Mouse (Mus musculus) liver, postnatal 0 days (tissue): ENCODE measurements around the gene Syn3. TPM values are rescaled to one million over a fixed set of nuclear protein-coding genes. Genes with fewer than 3 reads are reported as not detected.
"Not testable (repeated sequence)": the region's sequence is repeated elsewhere in the genome, so short reads cannot be mapped to it uniquely, and the experiment has no call there.

Experiments used
- ATAC-seq: fragments of 200-750 bp; cut with Nextera tagmentation; 2 replicates; pipeline ENCODE4 v1.8.0; 2017; ENCODE audit warnings: mild to moderate bottlenecking, moderate library complexity
- DNase-seq: peaks from one replicate; pipeline ENCODE4 v3.0.0-alpha.2; 2016
- H3K27ac ChIP-seq: fragments of 300-500 bp; sonication (generic); 2 replicates; pipeline ENCODE4 v1.5.1; 2014; ENCODE audit warnings: antibody characterized with exemption, moderate library complexity, mild to moderate bottlenecking, low read depth
- H3K27me3 ChIP-seq: fragments of 300-500 bp; sonication (generic); 2 replicates; pipeline ENCODE4 v1.6.1; 2014; ENCODE audit warnings: low read length, control low read depth, mixed read lengths; ENCODE audit not compliant: insufficient read depth
- H3K36me3 ChIP-seq: fragments of 300-500 bp; sonication (generic); replicated peaks from 2 replicates; pipeline ENCODE4 v1.6.1; 2014; ENCODE audit warnings: mild to moderate bottlenecking, control low read depth, low read length, moderate library complexity, mixed read lengths; ENCODE audit not compliant: insufficient read depth
- H3K4me1 ChIP-seq: fragments of 300-500 bp; sonication (generic); 2 replicates; pipeline ENCODE4 v1.6.1; 2014; ENCODE audit warnings: antibody characterized with exemption, mild to moderate bottlenecking, control low read depth; ENCODE audit not compliant: insufficient read depth
- H3K4me2 ChIP-seq: fragments of 300-500 bp; sonication (generic); 2 replicates; pipeline ENCODE4 v1.6.1; 2014; ENCODE audit warnings: low read depth, mild to moderate bottlenecking, low read length, moderate library complexity, mixed read lengths
- H3K4me3 ChIP-seq: fragments of 300-500 bp; sonication (generic); 2 replicates; pipeline ENCODE4 v1.5.1; 2014; ENCODE audit warnings: low read depth, low read length
- H3K9ac ChIP-seq: fragments of 300-500 bp; sonication (generic); replicated peaks from 2 replicates; pipeline ENCODE4 v1.6.1; 2014; ENCODE audit warnings: mild to moderate bottlenecking, moderate library complexity
- H3K9me3 ChIP-seq: fragments of 300-500 bp; sonication (generic); 2 replicates; pipeline ENCODE4 v1.6.1; 2016; ENCODE audit warnings: mild to moderate bottlenecking, control low read depth, low read length, mixed read lengths
- CTCF ChIP-seq: sonication (generic); IDR thresholded peaks from 2 replicates; pipeline ENCODE4 v1.5.1; 2016; ENCODE audit warnings: antibody characterized with exemption, low read depth
- EP300 ChIP-seq: IDR thresholded peaks from 2 replicates; pipeline ENCODE4 v1.6.1; 2016; ENCODE audit warnings: antibody characterized with exemption, low read depth, mild to moderate bottlenecking
- WGBS: fragments of 180-500 bp; shearing (Covaris S2); extraction: QIAGEN DNeasy Blood & Tissue Kit; methylation state at CpG from one replicate; pipeline ENCODE4 v1.1.7; 2014; ENCODE audit not compliant: insufficient replicate concordance; 5-methylcytosine and 5-hydroxymethylcytosine counted together
- polyA plus RNA-seq: library from polyadenylated mRNA; unstranded; fragments of >200 nt; fragmentation: Nextera tagmentation; extraction: Ambion mirVana; gene quantifications from 2 replicates; pipeline ENCODE4 v1.2.1, GENCODE M21; 2015

Syn3 gene
- polyA plus RNA-seq, 1 experiment from 2014 or later = 0.25 TPM

DNA sequence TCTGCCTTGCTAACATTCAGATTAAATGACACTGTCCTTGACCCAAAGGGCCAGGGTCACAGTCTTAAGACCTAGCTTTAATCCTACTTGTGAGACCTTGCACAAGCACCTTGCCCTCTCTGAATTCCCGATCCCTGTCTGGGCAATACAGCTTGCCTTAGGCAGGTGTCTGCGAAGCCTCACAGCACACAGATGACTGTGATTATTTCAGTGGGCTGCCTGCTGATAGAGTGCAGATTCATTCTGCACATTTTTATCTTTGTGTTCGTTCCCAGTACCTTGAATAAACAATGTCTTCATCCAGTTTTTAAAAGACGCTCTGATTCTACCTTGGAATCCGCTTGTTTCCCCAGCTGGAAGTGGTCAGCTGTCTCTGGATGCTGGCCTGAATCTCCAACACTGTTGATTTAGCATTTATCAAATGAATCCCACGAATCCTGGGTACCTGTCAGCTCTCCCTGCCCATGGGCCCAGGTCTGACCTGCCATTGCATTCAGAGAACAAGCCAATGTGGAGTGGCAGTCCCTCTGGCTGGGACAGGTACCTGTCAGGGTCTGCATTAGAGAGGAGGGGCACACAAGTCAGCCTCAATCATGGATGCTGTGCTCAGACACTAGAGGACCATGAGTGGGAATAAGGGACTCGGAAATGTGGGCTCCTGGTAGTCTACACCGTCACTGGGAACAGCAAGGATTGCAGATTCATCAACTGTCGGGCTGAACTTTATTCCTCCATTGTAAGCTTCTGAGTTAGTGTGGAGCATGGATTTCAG, 117.4 kb downstream of the Syn3 start:
- no peaks in the 10 kb centered on the region for H3K36me3 ChIP-seq
- TF ChIP-seq CTCF (no peak), EP300 (no peak)
- H3K9ac ChIP-seq = no peak overlapping the region
- DNase-seq (no peak), ATAC-seq (no peak)
- H3K4me1 ChIP-seq = no peaks in the 10 kb centered on the region
- no peak overlapping the region for H3K4me2 ChIP-seq
- no peaks in the 10 kb centered on the region for H3K9me3 ChIP-seq
- no peak overlapping the region for H3K27ac ChIP-seq
- H3K27me3 ChIP-seq = no peaks in the 10 kb centered on the region
- 72% methylated on average over 9 of the region's 9 CpGs for WGBS
- H3K4me3 ChIP-seq = no peak overlapping the region

DNA sequence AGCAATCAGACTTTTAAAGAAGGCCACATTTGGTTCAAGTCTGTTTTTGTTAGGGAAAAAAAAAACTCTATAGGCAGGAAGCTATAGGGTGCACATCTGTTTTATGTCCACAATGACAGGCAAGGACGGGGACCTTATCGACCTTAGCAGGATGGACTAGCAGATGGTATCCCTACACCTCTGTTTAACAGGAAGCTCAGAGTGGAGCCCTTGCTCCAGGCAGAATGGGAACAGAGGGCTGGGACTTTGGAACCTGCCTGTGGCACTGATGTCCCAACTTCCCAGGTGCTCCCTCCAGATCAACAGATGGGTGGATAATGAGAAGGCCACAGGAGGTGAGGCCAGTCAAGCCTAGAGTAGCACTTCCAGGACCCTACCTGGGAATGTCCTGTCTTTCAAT, 118.1 kb downstream of the Syn3 start:
- H3K4me2 ChIP-seq = no peak overlapping the region
- no peaks in the 10 kb centered on the region for H3K4me1 ChIP-seq
- TF ChIP-seq EP300 (no peak), CTCF (no peak)
- H3K9ac ChIP-seq = no peak overlapping the region
- H3K27ac ChIP-seq = no peak overlapping the region
- no peak overlapping the region for H3K4me3 ChIP-seq
- DNase-seq (no peak), ATAC-seq (peak; percentile 75)
- H3K9me3 ChIP-seq = no peaks in the 10 kb centered on the region
- 50% methylated on average over 2 of the region's 2 CpGs for WGBS
- no peaks in the 10 kb centered on the region for H3K27me3 ChIP-seq
- H3K36me3 ChIP-seq = no peaks in the 10 kb centered on the region

DNA sequence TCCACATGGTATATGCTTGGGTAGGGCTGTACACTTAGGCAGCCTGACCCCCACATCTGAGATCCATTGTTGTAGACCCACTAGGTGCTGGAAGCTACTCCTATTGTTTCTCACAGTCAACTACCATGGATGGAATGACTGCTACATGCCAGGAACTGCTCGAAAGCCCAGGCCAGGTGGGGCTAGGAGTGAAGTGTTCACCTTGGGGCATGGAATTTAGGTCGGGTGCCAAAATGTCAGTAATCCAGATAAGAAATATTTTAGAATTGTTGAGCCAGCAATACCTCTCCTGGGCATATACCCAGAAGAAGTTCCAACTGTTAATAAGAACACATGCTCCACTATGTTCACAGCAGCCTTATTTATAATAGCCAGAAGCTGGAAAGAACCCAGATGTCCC, 119.9 kb downstream of the Syn3 start:
- H3K9me3 ChIP-seq, DNase-seq, H3K4me1 ChIP-seq, H3K9ac ChIP-seq, H3K4me3 ChIP-seq, H3K36me3 ChIP-seq, H3K27ac ChIP-seq, H3K27me3 ChIP-seq, H3K4me2 ChIP-seq, ATAC-seq: not testable (repeated sequence)
- WGBS = 56% methylated on average over 2 of the region's 2 CpGs

DNA sequence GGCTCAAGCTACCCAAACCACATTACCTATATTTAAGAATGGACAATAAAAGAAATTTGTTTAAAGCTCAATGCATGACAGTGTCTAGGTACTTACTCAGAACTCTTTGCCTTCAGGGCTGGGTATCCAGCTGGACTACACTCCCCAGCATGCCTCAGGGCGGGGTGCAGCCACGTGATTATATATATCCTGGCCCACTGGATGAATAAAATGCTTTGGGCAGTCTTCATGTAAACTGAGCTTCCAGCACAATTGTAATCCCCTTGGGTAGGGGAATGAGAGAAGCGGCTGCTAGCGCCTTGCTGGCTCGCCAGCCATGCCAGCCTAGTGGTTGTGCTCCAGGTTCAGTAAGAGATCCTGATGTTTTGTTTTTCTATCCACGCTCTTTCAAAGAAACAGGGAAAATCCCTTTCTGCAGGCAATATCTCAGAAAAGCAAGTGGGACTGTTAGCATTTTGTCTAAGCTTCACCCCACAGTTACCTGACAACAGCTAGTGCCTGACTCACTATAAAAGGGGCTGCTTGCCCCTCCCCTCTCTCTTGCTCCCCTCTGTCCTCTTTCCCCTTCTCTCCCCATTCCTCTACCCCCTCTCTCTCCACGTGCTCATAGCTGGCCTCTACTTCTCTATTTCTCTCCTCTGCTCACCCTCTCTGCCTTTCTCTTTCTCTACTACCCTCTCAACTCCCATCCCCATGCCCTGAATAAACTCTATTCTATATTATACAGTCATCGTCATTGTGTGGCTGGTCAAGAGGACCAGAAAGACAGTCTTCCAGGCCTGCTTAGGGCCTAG, 122.1 kb downstream of the Syn3 start:
- ATAC-seq = no peak

DNA sequence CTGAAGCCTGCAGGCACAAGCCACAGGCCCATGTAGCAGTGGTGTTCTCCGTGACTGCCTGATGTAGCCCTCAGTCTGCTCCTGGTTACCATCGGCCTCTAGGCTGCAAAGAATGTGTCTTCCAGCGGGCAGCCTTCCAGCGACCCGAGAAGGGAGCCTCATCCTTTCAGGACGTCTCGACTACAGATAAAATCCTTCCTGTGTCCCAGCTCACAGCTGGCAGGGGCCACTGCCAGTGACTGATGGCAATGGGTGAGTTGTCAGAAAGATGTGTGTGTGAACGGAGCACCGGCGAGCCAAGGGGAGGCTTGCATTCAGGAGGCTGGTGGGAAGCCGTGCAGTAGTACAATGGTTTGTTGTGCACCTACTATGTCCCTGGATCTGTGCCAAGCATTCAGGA, 122.8 kb downstream of the Syn3 start:
- H3K36me3 ChIP-seq = no peaks in the 10 kb centered on the region
- H3K4me1 ChIP-seq = no peaks in the 10 kb centered on the region
- H3K4me2 ChIP-seq = no peak overlapping the region
- no peak overlapping the region for H3K4me3 ChIP-seq
- DNase-seq = peak; percentile 22
- TF ChIP-seq EP300 = no peak
- TF ChIP-seq CTCF = no peak
- H3K27me3 ChIP-seq = no peaks in the 10 kb centered on the region
- no peak overlapping the region for H3K27ac ChIP-seq
- no peak for ATAC-seq
- no peak overlapping the region for H3K9ac ChIP-seq
- no peaks in the 10 kb centered on the region for H3K9me3 ChIP-seq
- 76% methylated on average over 11 of the region's 11 CpGs for WGBS

More for the DNA sequence above, 122.1 kb downstream of the Syn3 start:
- Histone ChIP-seq H3K4me3 (no peak overlapping the region), H3K27me3 (no peaks in the 10 kb centered on the region), H3K36me3 (no peaks in the 10 kb centered on the region), H3K4me1 (no peaks in the 10 kb centered on the region), H3K9me3 (no peaks in the 10 kb centered on the region), H3K27ac (no peak overlapping the region), H3K4me2 (no peak overlapping the region), H3K9ac (no peak overlapping the region)
- DNase-seq = no peak
- TF ChIP-seq CTCF = no peak
- no peak for TF ChIP-seq EP300
- 72% methylated on average over 8 of the region's 8 CpGs for WGBS

DNA sequence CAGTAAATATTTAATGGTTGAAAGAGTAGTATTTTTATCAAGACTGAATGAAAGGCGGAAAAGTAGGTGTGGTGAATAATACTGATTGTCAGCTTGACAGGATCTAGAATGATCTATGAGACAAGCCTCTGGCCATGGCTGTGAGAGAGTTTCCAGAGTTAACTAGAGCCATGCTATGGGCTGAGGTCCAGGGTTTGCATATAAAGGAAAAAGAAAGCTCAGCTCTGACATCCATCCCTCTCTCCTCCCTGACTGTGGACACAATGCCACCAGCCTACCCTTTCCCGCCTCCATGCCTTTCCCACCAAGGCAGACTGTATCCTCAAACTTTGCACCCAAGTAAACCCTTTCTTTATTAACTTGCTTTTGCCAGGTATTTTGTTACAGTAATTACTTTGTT, 124.6 kb downstream of the Syn3 start:
- TF ChIP-seq EP300 (no peak), CTCF (no peak)
- Histone ChIP-seq H3K4me3 (no peak overlapping the region), H3K4me1 (no peaks in the 10 kb centered on the region), H3K36me3 (no peaks in the 10 kb centered on the region), H3K27ac (no peak overlapping the region), H3K9ac (no peak overlapping the region), H3K4me2 (no peak overlapping the region), H3K27me3 (no peaks in the 10 kb centered on the region), H3K9me3 (no peaks in the 10 kb centered on the region)
- ATAC-seq = no peak
- DNase-seq = no peak
- 79% methylated on average over 2 of the region's 2 CpGs for WGBS
